Mouse (Mus musculus) forebrain, postnatal 0 days (tissue): ENCODE measurements around the gene Rbm6. TPM values are rescaled to one million over a fixed set of nuclear protein-coding genes. Genes with fewer than 3 reads are reported as not detected.

ENCODE experiments used
- ATAC-seq: fragments of 200-750 bp; cut with Nextera tagmentation; 2 replicates; pipeline ENCODE4 v1.8.0; 2017; ENCODE audit warnings: mild to moderate bottlenecking, moderate library complexity
- DNase-seq: peaks from one replicate; pipeline ENCODE4 v3.0.0-alpha.2; 2015
- H3K27ac ChIP-seq: fragments of 300-500 bp; sonication (generic); 2 replicates; pipeline ENCODE4 v1.5.1; 2014; ENCODE audit warnings: low read depth, mild to moderate bottlenecking, antibody characterized with exemption, low read length, moderate library complexity, mixed read lengths
- H3K27me3 ChIP-seq: fragments of 300-500 bp; sonication (generic); 2 replicates; pipeline ENCODE4 v1.6.1; 2014; ENCODE audit warnings: mild to moderate bottlenecking, low read length, mixed read lengths; ENCODE audit not compliant: insufficient read depth
- H3K36me3 ChIP-seq: fragments of 300-500 bp; sonication (generic); 2 replicates; pipeline ENCODE4 v1.6.1; 2014; ENCODE audit warnings: mild to moderate bottlenecking, moderate library complexity; ENCODE audit not compliant: insufficient read depth
- H3K4me1 ChIP-seq: fragments of 300-500 bp; sonication (generic); 2 replicates; pipeline ENCODE4 v1.6.1; 2014; ENCODE audit warnings: antibody characterized with exemption; ENCODE audit not compliant: insufficient read depth
- H3K4me2 ChIP-seq: fragments of 300-500 bp; sonication (generic); 2 replicates; pipeline ENCODE4 v1.6.1; 2014; ENCODE audit warnings: low read depth, mild to moderate bottlenecking, moderate library complexity
- H3K4me3 ChIP-seq: fragments of 300-500 bp; sonication (generic); 2 replicates; pipeline ENCODE4 v1.5.1; 2014; ENCODE audit warnings: low read depth, low read length, mixed read lengths
- H3K9ac ChIP-seq: fragments of 300-500 bp; sonication (generic); 2 replicates; pipeline ENCODE4 v1.6.1; 2014; ENCODE audit warnings: mild to moderate bottlenecking
- H3K9me3 ChIP-seq: fragments of 300-500 bp; sonication (generic); 2 replicates; pipeline ENCODE4 v1.6.1; 2016; ENCODE audit warnings: low read length
- CTCF ChIP-seq: sonication (generic); IDR thresholded peaks from 2 replicates; pipeline ENCODE4 v1.5.1; 2016; ENCODE audit warnings: antibody characterized with exemption, control low read depth, low read depth
- WGBS: fragments of 180-500 bp; shearing (Covaris S2); extraction: QIAGEN DNeasy Blood & Tissue Kit; methylation state at CpG from one replicate; pipeline ENCODE4 v1.1.7; 2014; 5-methylcytosine and 5-hydroxymethylcytosine counted together
- polyA plus RNA-seq: library from polyadenylated mRNA; unstranded; fragments of >200 nt; fragmentation: Nextera tagmentation; extraction: Ambion mirVana; gene quantifications from 2 replicates; pipeline ENCODE4 v1.2.1, GENCODE M21; 2015
- total RNA-seq: library from RNA; depleted of rRNA; stranded (reverse); fragments of >200 nt; gene quantifications from 2 replicates; pipeline ENCODE4 v1.2.3, GENCODE M21; 2014

Rbm6 gene
- total and polyA plus RNA-seq, 2 experiments from 2014 or later, result 59.5 to 78.3 TPM

- peak overlapping the region; percentile 66 for H3K4me2 ChIP-seq
- H3K9ac ChIP-seq, result peak overlapping the region; percentile 44; the same call in 1 of the 2 replicates
- no peaks in the 10 kb centered on the region for H3K4me1 ChIP-seq
- peak; percentile 91 for TF ChIP-seq CTCF
- ATAC-seq (peak; percentile 83), DNase-seq (peak; percentile 89)
- H3K36me3 ChIP-seq, result peaks cover 19% of the 10 kb centered on the region
- H3K9me3 ChIP-seq, result no peaks in the 10 kb centered on the region
- H3K27ac ChIP-seq, result peak overlapping the region; percentile 35; the same call in 1 of the 2 replicates
- WGBS, result 4% methylated on average over 44 of the region's 44 CpGs
- H3K4me3 ChIP-seq, result peak overlapping the region; percentile 34
- no peaks in the 10 kb centered on the region for H3K27me3 ChIP-seq
Observed at GRCm38 (mm10) chr9:107900840-107901626, 28.0 kb upstream of the Rbm6 start.

- no peak overlapping the region for H3K9ac ChIP-seq
- no peaks in the 10 kb centered on the region for H3K27me3 ChIP-seq
- H3K4me3 ChIP-seq, result no peak overlapping the region
- H3K4me1 ChIP-seq, result no peaks in the 10 kb centered on the region
- no peaks in the 10 kb centered on the region for H3K9me3 ChIP-seq
- no peak for ATAC-seq
- H3K27ac ChIP-seq, result no peak overlapping the region
- 72% methylated on average over 12 of the region's 12 CpGs for WGBS
- no peak overlapping the region for H3K4me2 ChIP-seq
- H3K36me3 ChIP-seq, result peaks cover 19% of the 10 kb centered on the region
- TF ChIP-seq CTCF, result no peak
- no peak for DNase-seq
Observed at GRCm38 (mm10) chr9:107899855-107900254, 26.8 kb upstream of the Rbm6 start.

GRCm38 (mm10) chr9:107898563-107898962 is 25.5 kb upstream of the Rbm6 start:
- ATAC-seq, result no peak
- TF ChIP-seq CTCF, result no peak
- 87% methylated on average over 10 of the region's 10 CpGs for WGBS

GRCm38 (mm10) chr9:107891023-107891422 is 18.0 kb upstream of the Rbm6 start:
- Histone ChIP-seq H3K4me2 (no peak overlapping the region), H3K9ac (no peak overlapping the region), H3K4me1 (no peaks in the 10 kb centered on the region), H3K36me3 (peaks cover 2% of the 10 kb centered on the region; the same call in 1 of the 2 replicates), H3K27ac (no peak overlapping the region), H3K4me3 (no peak overlapping the region), H3K27me3 (no peaks in the 10 kb centered on the region), H3K9me3 (no peaks in the 10 kb centered on the region)
- no peak for DNase-seq
- WGBS, result 100% methylated on average over 1 of the region's 1 CpGs
- peak; percentile 45 for TF ChIP-seq CTCF
- ATAC-seq, result no peak

More at GRCm38 (mm10) chr9:107898563-107898962, 25.5 kb upstream of the Rbm6 start:
- Histone ChIP-seq H3K9ac (no peak overlapping the region), H3K4me3 (no peak overlapping the region), H3K9me3 (no peaks in the 10 kb centered on the region), H3K4me2 (no peak overlapping the region), H3K36me3 (peaks cover 19% of the 10 kb centered on the region), H3K27ac (no peak overlapping the region), H3K27me3 (no peaks in the 10 kb centered on the region), H3K4me1 (no peaks in the 10 kb centered on the region)
- DNase-seq, result no peak

GRCm38 (mm10) chr9:107890260-107890659 is 17.2 kb upstream of the Rbm6 start:
- no peaks in the 10 kb centered on the region for H3K27me3 ChIP-seq
- no peak for DNase-seq
- no peaks in the 10 kb centered on the region for H3K4me1 ChIP-seq
- 93% methylated on average over 6 of the region's 6 CpGs for WGBS
- H3K9ac ChIP-seq, result no peak overlapping the region
- no peak overlapping the region for H3K4me2 ChIP-seq
- H3K4me3 ChIP-seq, result no peak overlapping the region
- H3K36me3 ChIP-seq, result peaks cover 2% of the 10 kb centered on the region; the same call in 1 of the 2 replicates
- no peak for TF ChIP-seq CTCF
- ATAC-seq, result no peak
- no peak overlapping the region for H3K27ac ChIP-seq
- no peaks in the 10 kb centered on the region for H3K9me3 ChIP-seq

- peak; percentile 87 for ATAC-seq
- peak overlapping the region; percentile 76 for H3K4me3 ChIP-seq
Observed at GRCm38 (mm10) chr9:107888267-107888850, 15.3 kb upstream of the Rbm6 start.

GRCm38 (mm10) chr9:107887804-107888266 is 14.8 kb upstream of the Rbm6 start, which contains the start of gene Mon1a:
Mon1a (plus strand) TSS chr9:107888151.
- DNase-seq, result peak; percentile 81
- Histone ChIP-seq H3K27me3 (no peaks in the 10 kb centered on the region), H3K9ac (peak within 1 kb of the TSS; percentile 79), H3K36me3 (no peaks in the 10 kb centered on the region), H3K4me2 (peak within 1 kb of the TSS; percentile 68), H3K27ac (peak within 1 kb of the TSS; percentile 79), H3K4me1 (no peaks in the 10 kb centered on the region), H3K9me3 (no peaks in the 10 kb centered on the region), H3K4me3 (peak within 1 kb of the TSS; percentile 76)
- no peak for TF ChIP-seq CTCF
- WGBS, result 1% methylated on average over 28 of the region's 28 CpGs
- peak; percentile 95 for ATAC-seq

More at GRCm38 (mm10) chr9:107888267-107888850, 15.3 kb upstream of the Rbm6 start:
- H3K9ac ChIP-seq, result peak overlapping the region; percentile 79
- H3K4me2 ChIP-seq, result peak overlapping the region; percentile 68
- 2% methylated on average over 18 of the region's 18 CpGs for WGBS
- no peaks in the 10 kb centered on the region for H3K4me1 ChIP-seq
- peak overlapping the region; percentile 79 for H3K27ac ChIP-seq
- H3K36me3 ChIP-seq, result peaks cover under 1% of the 10 kb centered on the region; the same call in 1 of the 2 replicates
- peak; percentile 67 for DNase-seq
- H3K9me3 ChIP-seq, result no peaks in the 10 kb centered on the region
- peak; percentile 14; the same call in 1 of the 2 replicates for TF ChIP-seq CTCF
- H3K27me3 ChIP-seq, result no peaks in the 10 kb centered on the region
